Mouse (Mus musculus): ENCODE measurements around the gene Kctd11.

GRCm38 (mm10) chr11:69883066-69883465, 1.9 kb upstream of the Kctd11 start:
- TF ChIP-seq CTCF (IDR thresholded peaks at IDR 0.05; ENCODE audit: insufficient read depth, low read length), result peak; percentile 49
- TF ChIP-seq POLR2A (IDR thresholded peaks at IDR 0.05; ENCODE audit: borderline replicate concordance, extremely low read depth, low read depth, low read length), result no peak
